Mouse (Mus musculus): ENCODE data around the gene Abca14. TPM values are rescaled to one million over a fixed set of nuclear protein-coding genes. Genes with fewer than 3 reads are reported as not detected.

The Abca14 gene
- polyA plus RNA-seq, 1 experiment, result 185 TPM

DNA sequence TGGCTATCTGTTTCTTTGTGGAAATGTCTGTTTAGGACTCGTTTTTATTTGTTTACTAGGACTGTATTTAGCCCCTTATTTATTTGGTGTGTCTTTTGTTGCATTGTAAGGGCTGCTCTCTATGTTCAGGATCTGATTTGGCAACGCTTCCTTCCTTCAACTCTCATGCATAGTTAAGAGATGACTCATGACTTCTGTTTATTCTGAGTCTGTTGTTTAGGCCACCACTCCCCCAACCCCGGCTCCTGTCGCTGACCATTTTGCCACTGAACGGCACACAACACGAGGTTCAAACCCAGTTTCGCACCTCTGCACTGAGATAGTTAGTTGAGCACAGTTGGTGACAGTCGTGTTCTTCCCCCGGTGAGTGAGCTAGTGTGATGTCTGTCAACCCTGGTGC, 2.2 kb downstream of the Abca14 start:
- H3K4me3 ChIP-seq (ENCODE audit: control insufficient read depth, low read depth, low read length), result 0 out of 2 replicates have a peak overlapping the region, but pooled peaks have one; percentile 1
- H3K36me3 ChIP-seq (ENCODE audit: control insufficient read depth, insufficient read depth, low read length), result no peaks in the 10 kb centered on the region
- H3K27ac ChIP-seq (ENCODE audit: control insufficient read depth, insufficient read depth, low read depth, low read length), result no peak overlapping the region
- H3K27me3 ChIP-seq (ENCODE audit: control insufficient read depth, insufficient read depth, low read length), result no peaks in the 10 kb centered on the region
- H3K4me1 ChIP-seq (ENCODE audit: control insufficient read depth, insufficient read depth, low read length), result peaks cover 15% of the 10 kb centered on the region
- TF ChIP-seq CTCF (IDR thresholded peaks at IDR 0.05; ENCODE audit: control insufficient read depth, insufficient read depth, insufficient replicate concordance, low read depth, low read length) (no peak), POLR2A (IDR thresholded peaks at IDR 0.05; ENCODE audit: control insufficient read depth, low read depth, low read length) (no peak)

DNA sequence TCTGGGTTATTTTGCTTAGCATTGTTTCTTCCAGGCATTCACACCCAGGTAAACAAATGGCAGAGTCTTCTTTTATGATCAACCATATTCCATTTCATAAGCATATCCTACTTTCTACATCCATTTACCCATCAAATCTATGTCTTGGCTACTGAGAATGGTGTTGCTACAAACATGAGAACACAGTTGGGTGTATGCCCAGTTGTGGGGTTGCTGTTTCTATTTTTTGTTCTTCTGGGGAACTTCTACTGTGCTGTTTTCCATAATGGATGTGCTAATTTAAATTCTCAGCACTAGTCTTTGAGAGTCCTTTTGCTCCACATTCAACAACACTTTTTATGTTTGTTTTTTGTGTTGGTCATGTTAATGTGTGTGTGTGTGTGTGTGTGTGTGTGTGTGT, 24.8 kb downstream of the Abca14 start:
- TF ChIP-seq CTCF (IDR thresholded peaks at IDR 0.05; ENCODE audit: control insufficient read depth, insufficient read depth, insufficient replicate concordance, low read depth, low read length), result no peak
- TF ChIP-seq POLR2A (IDR thresholded peaks at IDR 0.05; ENCODE audit: control insufficient read depth, low read depth, low read length), result no peak
- H3K4me3 ChIP-seq (ENCODE audit: control insufficient read depth, low read depth, low read length), result no peak overlapping the region
- no peaks in the 10 kb centered on the region for H3K4me1 ChIP-seq (ENCODE audit: control insufficient read depth, insufficient read depth, low read length)
- H3K27me3 ChIP-seq (ENCODE audit: control insufficient read depth, insufficient read depth, low read length), result no peaks in the 10 kb centered on the region
- H3K36me3 ChIP-seq (ENCODE audit: control insufficient read depth, insufficient read depth, low read length), result no peaks in the 10 kb centered on the region
- no peak overlapping the region for H3K27ac ChIP-seq (ENCODE audit: control insufficient read depth, insufficient read depth, low read depth, low read length)

DNA sequence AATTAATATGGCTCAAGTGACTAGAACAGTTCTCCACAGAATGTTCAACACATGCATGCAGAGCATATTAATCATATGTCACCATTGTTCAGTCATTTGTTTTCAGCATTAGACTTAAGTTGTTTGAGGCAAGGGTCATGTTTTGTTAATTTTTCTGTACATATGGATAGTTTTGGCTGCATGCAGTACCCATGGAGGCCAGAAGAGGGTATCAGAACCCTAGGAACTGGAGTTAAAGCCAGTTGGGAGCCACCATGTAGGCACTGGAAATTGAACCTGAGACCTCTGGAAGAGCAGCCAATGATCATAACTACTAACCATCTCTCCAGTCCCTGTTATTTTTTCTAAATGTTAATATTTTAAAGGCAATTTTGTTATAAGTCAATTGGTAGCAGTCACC, 37.3 kb downstream of the Abca14 start:
- Histone ChIP-seq H3K4me3 (ENCODE audit: control insufficient read depth, low read depth, low read length) (no peak overlapping the region), H3K36me3 (ENCODE audit: control insufficient read depth, insufficient read depth, low read length) (no peaks in the 10 kb centered on the region), H3K4me1 (ENCODE audit: control insufficient read depth, insufficient read depth, low read length) (no peaks in the 10 kb centered on the region), H3K27me3 (ENCODE audit: control insufficient read depth, insufficient read depth, low read length) (no peaks in the 10 kb centered on the region), H3K27ac (ENCODE audit: control insufficient read depth, insufficient read depth, low read depth, low read length) (no peak overlapping the region)
- TF ChIP-seq POLR2A (IDR thresholded peaks at IDR 0.05; ENCODE audit: control insufficient read depth, low read depth, low read length) (no peak), CTCF (IDR thresholded peaks at IDR 0.05; ENCODE audit: control insufficient read depth, insufficient read depth, insufficient replicate concordance, low read depth, low read length) (no peak)

DNA sequence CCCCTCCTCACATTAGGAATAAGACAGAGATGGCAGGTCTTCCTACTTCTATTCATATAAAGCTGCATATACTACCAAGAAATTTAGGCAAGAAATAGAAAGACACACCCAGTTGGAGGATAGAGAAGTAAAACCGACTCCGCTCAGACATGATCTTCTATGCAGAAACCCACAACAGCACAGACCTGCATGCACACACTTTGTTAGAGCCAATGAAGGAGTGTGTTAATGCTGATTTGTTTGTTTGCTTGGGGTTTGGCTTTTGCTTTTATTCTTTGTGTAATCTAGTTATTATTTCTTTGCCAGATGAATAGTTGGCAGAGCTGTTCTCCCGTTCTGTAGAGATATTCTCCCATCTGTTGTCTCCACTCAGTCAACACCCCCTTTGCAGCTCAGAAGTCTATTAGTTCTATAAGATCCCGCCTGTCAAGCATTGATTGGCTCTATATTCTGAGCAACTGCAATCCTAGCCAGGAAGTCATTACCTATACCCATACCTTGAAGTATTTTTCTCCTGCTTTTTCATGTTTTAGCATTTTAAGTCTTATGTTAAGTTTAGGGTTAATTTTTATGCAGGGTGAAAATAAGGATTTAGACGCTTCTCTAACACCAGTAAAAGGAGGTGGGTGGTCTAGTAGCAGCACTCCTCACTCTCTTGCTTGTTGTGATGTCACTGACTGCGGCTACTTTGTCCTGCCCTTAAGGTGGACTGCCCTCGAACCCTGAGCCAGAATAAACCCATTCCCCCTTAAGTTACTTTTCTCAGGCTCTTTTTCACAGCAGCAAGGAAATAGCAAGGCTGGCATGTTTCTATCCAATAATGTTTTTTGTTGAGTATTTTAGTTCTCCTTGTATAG, 67.6 kb downstream of the Abca14 start:
- no peaks in the 10 kb centered on the region for H3K36me3 ChIP-seq (ENCODE audit: control insufficient read depth, insufficient read depth, low read length)
- TF ChIP-seq POLR2A (IDR thresholded peaks at IDR 0.05; ENCODE audit: control insufficient read depth, low read depth, low read length) (no peak), CTCF (IDR thresholded peaks at IDR 0.05; ENCODE audit: control insufficient read depth, insufficient read depth, insufficient replicate concordance, low read depth, low read length) (no peak)
- no peaks in the 10 kb centered on the region for H3K27me3 ChIP-seq (ENCODE audit: control insufficient read depth, insufficient read depth, low read length)

DNA sequence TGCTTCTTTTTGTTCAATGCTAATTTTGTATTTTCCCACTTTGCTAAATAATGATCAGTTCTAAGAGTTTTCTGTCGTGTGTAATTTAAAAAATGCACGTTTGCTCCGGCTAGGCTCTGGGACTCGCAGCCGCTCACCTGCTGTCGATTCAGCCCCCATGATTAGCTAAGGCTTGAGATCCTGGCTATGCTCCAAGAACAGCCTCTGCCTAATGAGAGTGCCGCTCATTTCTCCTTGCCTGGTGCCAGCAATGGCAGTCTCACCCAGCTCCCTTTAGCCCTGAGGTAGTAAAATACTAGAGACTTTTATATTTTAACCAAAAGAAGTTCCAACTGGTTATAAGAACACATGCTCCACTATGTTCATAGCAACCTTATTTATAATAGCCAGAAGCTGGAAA, 68.3 kb downstream of the Abca14 start:
- Histone ChIP-seq H3K27ac (ENCODE audit: control insufficient read depth, insufficient read depth, low read depth, low read length) (no peak overlapping the region), H3K27me3 (ENCODE audit: control insufficient read depth, insufficient read depth, low read length) (no peaks in the 10 kb centered on the region), H3K36me3 (ENCODE audit: control insufficient read depth, insufficient read depth, low read length) (no peaks in the 10 kb centered on the region), H3K4me3 (ENCODE audit: control insufficient read depth, low read depth, low read length) (no peak overlapping the region), H3K4me1 (ENCODE audit: control insufficient read depth, insufficient read depth, low read length) (no peaks in the 10 kb centered on the region)
- no peak for TF ChIP-seq POLR2A (IDR thresholded peaks at IDR 0.05; ENCODE audit: control insufficient read depth, low read depth, low read length)
- no peak for TF ChIP-seq CTCF (IDR thresholded peaks at IDR 0.05; ENCODE audit: control insufficient read depth, insufficient read depth, insufficient replicate concordance, low read depth, low read length)

More for the DNA sequence above, 67.6 kb downstream of the Abca14 start:
- H3K4me3 ChIP-seq (ENCODE audit: control insufficient read depth, low read depth, low read length), result no peak overlapping the region
- H3K4me1 ChIP-seq (ENCODE audit: control insufficient read depth, insufficient read depth, low read length), result no peaks in the 10 kb centered on the region
- H3K27ac ChIP-seq (ENCODE audit: control insufficient read depth, insufficient read depth, low read depth, low read length), result no peak overlapping the region

DNA sequence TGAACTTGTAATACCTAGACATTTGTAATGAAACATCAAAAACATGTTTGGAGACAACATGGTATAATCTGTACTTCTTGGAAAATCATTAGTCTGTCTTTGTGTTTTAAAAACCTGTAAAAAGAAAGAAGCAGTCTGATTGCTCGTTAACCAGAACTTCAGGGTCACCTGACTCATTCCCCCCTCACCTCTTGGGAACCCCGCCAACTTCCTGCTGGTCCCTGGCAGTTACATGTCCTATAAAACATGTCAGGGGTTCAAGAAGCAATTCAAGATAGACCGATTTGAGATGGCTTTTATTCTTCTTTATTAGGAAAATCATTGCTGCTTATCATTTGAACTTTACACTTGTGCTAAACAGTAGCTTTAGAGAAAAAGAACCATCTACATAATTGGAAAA, 81.5 kb downstream of the Abca14 start:
- H3K27me3 ChIP-seq (ENCODE audit: control insufficient read depth, insufficient read depth, low read length), result no peaks in the 10 kb centered on the region
- H3K27ac ChIP-seq (ENCODE audit: control insufficient read depth, insufficient read depth, low read depth, low read length), result no peak overlapping the region
- H3K36me3 ChIP-seq (ENCODE audit: control insufficient read depth, insufficient read depth, low read length), result no peaks in the 10 kb centered on the region
- H3K4me3 ChIP-seq (ENCODE audit: control insufficient read depth, low read depth, low read length), result no peak overlapping the region
- H3K4me1 ChIP-seq (ENCODE audit: control insufficient read depth, insufficient read depth, low read length), result no peaks in the 10 kb centered on the region
- TF ChIP-seq CTCF (IDR thresholded peaks at IDR 0.05; ENCODE audit: control insufficient read depth, insufficient read depth, insufficient replicate concordance, low read depth, low read length) (no peak), POLR2A (IDR thresholded peaks at IDR 0.05; ENCODE audit: control insufficient read depth, low read depth, low read length) (no peak)

DNA sequence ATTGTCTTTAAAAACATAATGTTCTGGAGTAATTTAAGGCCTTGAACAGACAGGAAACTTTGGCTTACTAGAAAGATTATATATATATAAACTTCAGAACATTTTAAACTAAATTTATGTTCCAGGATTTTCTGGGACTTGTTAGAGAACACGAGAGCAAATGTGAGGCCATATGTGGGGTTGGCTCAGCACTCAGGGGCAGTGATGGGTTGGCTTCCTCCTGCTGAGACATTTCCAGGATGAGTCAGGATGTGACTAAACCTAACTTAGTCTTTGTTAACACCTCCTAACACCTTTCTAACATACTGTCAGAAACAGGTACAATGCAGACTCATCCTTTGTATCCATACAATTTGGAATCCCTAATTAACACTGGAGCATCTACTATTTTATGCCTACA, 112.3 kb downstream of the Abca14 start:
- Histone ChIP-seq H3K36me3 (ENCODE audit: control insufficient read depth, insufficient read depth, low read length) (no peaks in the 10 kb centered on the region), H3K4me3 (ENCODE audit: control insufficient read depth, low read depth, low read length) (no peak overlapping the region), H3K4me1 (ENCODE audit: control insufficient read depth, insufficient read depth, low read length) (no peaks in the 10 kb centered on the region), H3K27me3 (ENCODE audit: control insufficient read depth, insufficient read depth, low read length) (no peaks in the 10 kb centered on the region), H3K27ac (ENCODE audit: control insufficient read depth, insufficient read depth, low read depth, low read length) (no peak overlapping the region)
- TF ChIP-seq POLR2A (IDR thresholded peaks at IDR 0.05; ENCODE audit: control insufficient read depth, low read depth, low read length) (no peak), CTCF (IDR thresholded peaks at IDR 0.05; ENCODE audit: control insufficient read depth, insufficient read depth, insufficient replicate concordance, low read depth, low read length) (no peak)

All from testis, adult 2 months (tissue).